Mouse (Mus musculus) ES-CJ7 (cell line): ENCODE results near the gene Flt4.
"Not testable (repeated sequence)": the region's sequence is repeated elsewhere in the genome, so short reads cannot be mapped to it uniquely, and the experiment has no call there.

Source experiments
- DNase-seq: peaks from one replicate; pipeline ENCODE4 v3.0.0; 2011; ENCODE audit warnings: low read depth, low spot score

Gene Flt4

DNA sequence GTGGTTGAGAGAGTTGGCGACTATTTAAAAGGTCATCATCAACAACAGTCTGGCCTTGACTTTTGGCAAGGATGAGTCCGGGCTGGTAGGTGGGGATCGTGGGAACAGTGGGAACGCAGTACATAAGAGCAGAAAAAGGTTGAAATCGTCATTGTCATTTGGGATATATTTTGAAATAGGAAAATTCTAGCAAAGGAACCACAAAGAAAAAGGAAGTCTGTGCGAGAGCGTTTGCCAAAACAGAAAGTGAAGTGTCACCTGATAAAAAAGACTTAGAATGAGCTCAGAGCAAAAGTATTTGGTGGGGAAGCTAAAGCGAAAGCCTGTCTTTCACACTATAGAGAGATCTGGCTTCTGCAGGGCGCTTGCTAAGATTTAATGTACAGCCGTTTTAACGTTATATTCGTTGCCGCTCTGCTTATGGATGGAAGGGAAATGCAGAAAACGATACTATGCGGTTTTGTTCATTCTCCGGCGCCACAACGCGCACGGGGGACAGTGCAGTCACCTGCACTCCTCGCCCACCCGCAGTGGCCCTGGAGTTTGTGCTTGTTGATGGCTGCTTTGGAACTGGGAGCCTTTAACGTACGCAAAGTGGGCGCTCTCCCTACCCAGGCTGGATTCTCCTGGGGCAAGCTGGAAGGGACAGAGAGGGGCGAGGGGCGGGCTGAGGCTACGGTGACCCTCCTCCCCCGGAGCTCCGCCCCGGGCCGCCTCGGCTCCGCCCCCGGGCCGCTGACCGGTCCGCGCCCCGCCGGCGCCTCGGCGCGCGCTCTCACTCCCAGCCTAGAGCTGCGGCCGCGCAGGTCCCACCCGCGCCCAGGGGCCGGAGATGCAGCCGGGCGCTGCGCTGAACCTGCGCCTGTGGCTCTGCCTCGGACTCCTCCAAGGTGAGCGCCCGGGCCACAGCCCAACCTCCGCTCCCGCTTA lies at the start of gene Flt4:
TSS of gene Flt4 (plus strand) at position 326 of the 930 bp plus-strand sequence.
- DNase-seq, result not testable (repeated sequence)

DNA sequence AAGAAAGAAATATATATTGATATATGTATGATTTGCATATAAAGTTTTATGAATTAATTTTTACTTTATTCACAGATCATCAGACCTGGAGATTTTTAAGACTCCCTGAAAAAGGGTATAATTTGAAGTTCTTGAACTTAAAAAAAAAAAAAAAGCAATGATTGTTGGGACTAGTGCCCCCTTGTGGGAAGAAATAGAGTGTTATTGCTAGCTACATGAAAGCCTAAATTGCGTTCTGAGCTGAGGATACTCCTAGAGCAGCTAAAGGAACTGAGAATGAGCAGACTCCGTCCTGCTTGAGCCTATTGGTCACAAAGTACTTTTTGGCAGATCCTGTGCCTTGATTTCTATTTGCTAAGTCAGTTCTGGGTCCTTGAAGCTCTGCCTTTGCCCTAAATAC lies 34.0 kb upstream of the Flt4 start:
- DNase-seq, result peak; percentile 47

- DNase-seq, result not testable (repeated sequence)
Measured at GRCm38 (mm10) chr11:49580452-49580851, 28.6 kb upstream of the Flt4 start.

GRCm38 (mm10) chr11:49590213-49590612 lies 18.9 kb upstream of the Flt4 start:
- no peak for DNase-seq

GRCm38 (mm10) chr11:49597149-49597548 lies 11.9 kb upstream of the Flt4 start:
- DNase-seq, result not testable (repeated sequence)

DNA sequence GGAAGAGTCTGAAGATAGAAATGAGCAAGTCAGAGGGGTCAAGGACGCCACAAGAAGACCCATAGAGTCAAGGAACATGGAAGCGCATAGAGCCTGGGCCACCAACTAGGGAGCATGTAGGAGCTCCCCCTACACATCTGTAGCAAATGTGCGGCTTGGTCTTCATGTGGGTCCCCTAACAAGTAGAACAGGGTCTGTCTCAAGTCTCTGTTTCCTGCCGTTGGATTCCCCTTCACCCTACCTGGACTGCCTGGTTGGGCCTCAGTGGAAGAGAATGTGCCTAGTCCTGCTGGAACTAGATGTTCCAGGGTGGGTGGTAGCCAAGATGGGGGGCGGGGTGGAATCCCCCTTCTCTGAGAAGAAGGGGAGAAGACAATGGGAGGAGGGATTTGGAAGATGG lies 757 bp upstream of the Flt4 start:
- not testable (repeated sequence) for DNase-seq

GRCm38 (mm10) chr11:49609868-49610824 lies 1.1 kb downstream of the Flt4 start:
- DNase-seq, result peak; percentile 69

- not testable (repeated sequence) for DNase-seq
Measured at GRCm38 (mm10) chr11:49611349-49611748, 2.3 kb downstream of the Flt4 start.

DNA sequence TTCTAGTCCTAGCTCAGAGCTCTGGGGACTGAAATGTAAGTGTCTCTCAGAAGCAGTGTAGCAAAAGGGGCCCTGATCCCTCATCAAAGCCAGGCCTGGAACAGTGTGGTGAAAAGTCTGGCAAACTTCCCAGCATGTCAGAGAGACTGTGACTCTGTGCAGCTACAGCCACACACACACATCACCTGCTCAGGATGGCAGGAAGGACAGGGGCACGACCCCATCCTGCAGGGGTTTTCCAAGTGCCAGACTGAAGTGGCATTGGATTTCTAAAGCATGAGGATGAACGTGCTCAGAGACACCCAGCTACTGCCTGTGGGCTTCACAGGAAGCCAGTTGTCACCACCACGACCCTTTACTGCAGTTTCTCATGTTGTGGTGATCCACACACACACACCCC lies 3.1 kb downstream of the Flt4 start:
- DNase-seq, result no peak

- no peak for DNase-seq
Measured at GRCm38 (mm10) chr11:49613349-49613748, 4.3 kb downstream of the Flt4 start.

DNA sequence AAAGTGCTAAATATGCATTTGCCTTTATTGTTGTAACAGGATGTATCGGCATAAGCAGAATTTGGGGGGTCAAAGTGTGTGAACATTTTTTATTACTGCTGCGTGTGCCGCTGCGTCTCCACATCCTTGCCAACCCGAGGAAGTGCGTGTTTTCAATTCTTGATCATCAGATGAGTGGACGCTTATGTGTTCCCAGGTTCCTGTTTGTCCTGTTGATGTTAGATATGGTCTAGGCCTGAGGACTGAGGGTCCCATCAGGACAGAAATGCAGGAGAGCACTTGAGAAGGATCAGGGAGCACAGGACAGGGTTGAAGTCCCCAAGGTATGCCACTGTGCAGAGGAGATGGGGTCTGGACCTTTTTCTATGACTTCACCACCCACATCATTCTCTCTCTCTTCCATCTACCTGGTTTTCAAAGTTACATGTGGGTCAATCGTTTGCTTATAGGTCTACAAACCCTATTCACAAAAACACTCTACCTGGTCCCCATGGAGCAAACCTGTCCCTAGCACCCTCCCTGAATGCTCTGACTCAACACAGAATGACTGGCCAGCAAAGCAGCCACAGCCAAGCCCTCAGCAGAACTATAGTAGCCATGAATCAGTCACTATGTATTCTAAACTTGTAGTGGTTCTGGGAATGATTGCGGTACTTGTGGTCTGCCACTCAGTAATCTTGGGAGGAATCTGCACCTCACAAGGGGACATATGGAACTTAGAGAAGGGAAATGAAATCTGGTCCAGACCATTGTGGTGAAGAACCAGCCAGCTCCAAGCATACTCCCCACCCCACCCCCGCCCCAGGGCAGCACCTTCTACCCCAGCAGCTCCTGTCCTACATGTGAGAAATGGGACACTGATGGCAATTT lies 7.0 kb downstream of the Flt4 start:
- DNase-seq, result no peak

GRCm38 (mm10) chr11:49618476-49618875 lies 9.4 kb downstream of the Flt4 start:
- no peak for DNase-seq

GRCm38 (mm10) chr11:49621953-49622352 lies 12.9 kb downstream of the Flt4 start:
- DNase-seq, result no peak

- no peak for DNase-seq
Measured at GRCm38 (mm10) chr11:49624156-49624555, 15.1 kb downstream of the Flt4 start.

- peak; percentile 67 for DNase-seq
Measured at GRCm38 (mm10) chr11:49625863-49626262, 16.8 kb downstream of the Flt4 start.

GRCm38 (mm10) chr11:49626748-49627147 lies 17.7 kb downstream of the Flt4 start:
- DNase-seq, result no peak

GRCm38 (mm10) chr11:49631154-49631553 lies 22.1 kb downstream of the Flt4 start:
- DNase-seq, result peak; percentile 50

GRCm38 (mm10) chr11:49632256-49632655 lies 23.2 kb downstream of the Flt4 start:
- no peak for DNase-seq

GRCm38 (mm10) chr11:49634101-49634500 lies 25.0 kb downstream of the Flt4 start:
- DNase-seq, result peak; percentile 43

DNA sequence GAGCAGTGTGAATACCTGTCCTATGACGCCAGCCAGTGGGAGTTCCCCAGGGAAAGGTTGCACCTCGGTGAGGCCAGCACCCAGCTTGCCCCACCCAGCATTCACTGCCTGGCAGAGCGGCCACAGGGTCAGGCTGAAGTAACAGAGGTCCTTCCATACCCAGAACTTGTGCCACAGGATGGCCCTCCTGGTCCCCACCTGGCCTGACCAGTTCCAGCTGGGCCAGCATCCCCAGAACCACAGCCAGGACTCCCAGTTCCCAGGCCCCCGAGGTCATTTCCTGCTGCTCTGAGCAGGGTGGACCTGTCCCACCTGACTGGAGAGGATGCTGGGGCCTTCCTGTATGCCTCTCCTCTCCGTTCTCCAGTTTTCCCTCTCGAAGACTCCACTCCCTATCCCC lies 26.6 kb downstream of the Flt4 start:
- DNase-seq, result no peak

DNA sequence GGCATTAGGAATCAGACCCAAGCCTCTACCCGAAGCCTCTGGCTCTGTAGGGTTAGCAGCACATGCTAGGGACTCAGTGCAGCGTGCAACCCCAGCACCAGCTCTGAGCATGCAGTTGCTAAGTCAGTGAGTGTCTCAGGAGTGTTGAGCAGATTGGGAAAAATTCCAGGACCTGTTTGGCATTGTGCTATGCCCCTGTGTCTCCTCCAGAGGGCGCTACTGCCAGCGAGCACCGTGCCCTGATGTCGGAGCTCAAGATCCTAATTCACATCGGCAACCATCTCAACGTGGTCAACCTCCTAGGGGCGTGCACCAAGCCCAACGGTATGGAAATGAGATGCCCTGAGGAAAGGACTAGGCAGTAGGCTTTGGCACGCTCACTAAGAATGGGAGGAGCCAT lies 27.4 kb downstream of the Flt4 start:
- peak; percentile 91 for DNase-seq
